Mouse (Mus musculus): ENCODE measurements at regions not wholly inside any gene's neighbourhood (a gene's known extent, or its start where the extent isn't known, plus 50 kb on each side); places are given as distances from the start of the nearest gene placed in this dataset.

DNA sequence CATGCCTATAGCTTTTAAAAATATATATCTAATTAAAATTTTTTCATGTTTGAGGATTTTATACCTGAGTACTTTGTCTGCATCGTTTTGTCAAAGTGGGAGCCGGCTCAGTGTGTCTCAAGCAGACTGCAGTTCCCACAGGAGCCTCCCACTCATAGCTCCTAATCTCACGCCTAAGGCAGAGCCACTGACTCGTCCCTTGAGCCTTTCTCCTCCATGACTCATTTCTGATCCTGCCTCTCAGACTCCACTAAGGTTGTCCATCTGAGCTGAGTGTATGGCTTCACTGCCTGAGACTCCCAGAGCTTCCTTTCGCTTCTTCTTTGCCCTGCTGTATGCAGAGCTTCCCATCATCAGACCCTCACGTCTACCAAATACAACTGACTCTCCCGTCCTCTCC, 98.8 kb downstream of the Efnb2 start:
- ATAC-seq: no peak

DNA sequence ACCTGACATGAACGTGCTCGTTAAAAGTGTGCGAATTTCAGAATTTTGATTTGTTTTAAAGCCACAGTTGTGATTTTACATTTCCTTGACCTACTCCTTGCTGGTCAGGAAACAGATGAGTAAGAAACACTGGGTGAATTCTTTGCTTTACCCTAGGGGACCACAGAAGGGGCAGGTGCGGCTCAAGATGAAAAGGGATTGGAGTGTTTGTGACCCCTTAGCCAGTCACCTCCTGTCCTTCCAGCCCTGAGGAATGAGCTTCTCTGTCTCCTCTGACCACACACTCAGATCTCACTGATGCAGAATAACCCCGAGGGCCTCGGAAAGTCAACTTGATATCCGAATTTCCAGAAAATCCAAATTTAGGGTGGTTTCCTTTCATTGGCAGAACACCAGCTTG, 103.0 kb downstream of the Efnb2 start:
- no peak for ATAC-seq

DNA sequence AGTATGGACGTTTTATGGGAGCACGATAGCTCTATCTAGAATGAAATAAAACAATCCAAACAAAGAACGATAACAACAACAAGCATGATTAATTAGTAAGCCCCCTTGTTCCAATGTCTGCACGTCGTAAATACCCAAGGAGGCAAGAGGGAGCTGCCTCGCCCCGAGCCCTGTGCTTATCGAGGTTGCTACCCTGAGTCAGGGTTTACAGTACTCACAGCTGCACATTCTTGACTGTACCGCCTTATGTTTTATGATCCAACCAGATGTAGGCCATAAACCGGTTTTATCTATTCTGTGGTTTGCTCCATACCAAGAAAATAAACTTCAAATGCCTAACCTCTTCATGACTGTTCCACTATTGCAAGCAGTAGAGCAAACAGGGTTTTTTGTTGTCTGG, 104.9 kb downstream of the Efnb2 start:
- ATAC-seq: no peak

DNA sequence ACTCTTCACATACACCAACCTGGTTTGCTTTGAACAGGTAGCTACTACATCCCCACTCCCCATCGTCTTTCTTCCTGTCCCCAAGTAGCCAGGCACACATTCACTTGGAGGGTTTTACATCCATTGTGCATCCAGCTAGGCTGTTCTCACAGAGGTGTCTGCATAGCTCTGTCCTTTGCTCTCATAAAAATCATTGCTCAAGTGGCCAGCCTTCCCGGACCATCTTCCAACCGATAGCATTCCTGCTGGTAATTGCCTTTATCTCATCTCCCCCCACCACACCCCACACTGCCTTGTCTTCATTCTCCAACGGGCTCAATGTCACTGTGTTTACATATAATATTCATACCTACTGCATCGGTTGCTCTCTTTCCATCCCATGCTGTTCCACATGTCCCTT, 106.4 kb downstream of the Efnb2 start:
- ATAC-seq: no peak

DNA sequence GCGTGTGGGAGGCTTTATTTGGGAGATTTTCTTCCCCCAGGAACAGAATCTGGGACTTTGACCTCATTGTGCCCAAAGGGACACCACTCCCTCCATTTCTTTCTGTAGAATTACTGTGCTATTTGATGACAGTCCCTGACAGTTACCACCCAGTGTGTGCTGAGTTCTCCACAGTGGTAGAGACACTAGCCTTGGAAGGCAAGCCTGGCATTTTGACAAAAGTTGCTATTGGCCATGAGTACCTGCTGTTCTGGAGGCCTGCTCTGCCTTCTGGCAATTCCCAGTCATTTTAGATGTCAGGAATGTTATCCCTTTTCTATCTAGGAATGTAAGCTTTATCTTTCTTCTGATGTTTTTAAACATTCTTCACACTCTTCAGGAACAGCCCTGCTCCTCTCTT, 108.3 kb downstream of the Efnb2 start:
- no peak for ATAC-seq

DNA sequence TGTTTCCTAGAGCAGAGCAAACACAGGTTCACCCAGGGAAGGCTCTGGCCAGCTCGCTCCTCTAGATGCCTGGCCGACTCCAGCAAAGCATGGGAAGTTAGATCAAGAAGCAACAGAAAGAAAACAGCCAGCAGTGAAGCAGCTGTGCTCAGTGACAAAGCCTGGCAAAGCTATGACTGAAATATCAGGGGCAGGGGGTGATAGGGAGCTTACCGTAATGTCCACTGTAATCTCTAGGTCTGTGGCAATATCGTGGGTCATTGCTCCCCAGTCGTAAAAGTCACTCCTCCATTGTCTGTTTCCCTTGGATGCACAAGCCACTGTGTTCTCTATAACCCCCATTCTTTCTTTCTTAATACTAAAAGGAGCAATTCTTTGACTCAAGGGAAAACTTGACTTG, 124.4 kb downstream of the Efnb2 start:
- no peak for ATAC-seq

DNA sequence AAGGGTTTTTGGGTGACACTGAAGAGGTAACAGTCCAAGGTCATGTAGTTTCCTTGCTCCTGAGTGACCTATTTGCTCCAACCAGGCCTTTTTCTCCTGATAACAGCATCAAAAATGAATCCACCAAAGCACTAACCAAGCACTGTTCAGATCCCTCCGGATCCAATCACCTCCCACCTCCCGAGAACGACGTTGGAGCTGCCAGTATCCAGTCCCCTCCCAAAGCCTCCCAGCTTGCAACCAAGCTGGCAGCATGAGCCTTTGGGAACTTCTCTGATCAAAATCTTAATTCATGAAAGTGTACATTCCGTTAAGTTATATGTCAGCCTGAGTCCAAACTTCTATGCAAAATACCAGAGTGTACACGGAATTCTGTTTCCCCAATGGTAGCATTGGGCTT, 126.3 kb downstream of the Efnb2 start:
- ATAC-seq: no peak

DNA sequence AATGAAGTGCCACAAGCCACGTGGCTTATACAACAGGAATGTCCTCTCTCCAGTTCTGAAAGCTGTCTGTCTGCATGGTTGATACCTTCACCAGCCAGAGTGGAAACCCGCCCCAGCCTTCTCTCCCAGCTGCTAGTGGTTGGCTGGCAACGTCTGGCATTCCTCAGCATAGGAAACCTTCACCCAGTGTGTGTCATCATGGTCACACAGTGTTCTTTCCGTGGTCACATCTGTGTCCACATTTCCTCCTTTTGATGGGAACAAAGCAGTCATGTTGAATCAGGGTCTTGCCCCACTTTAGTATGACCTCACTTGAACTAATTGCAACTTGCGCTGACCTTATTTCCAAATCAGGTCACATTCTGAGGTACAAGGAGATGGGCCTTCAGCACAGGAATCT, 128.1 kb downstream of the Efnb2 start:
- no peak for ATAC-seq

DNA sequence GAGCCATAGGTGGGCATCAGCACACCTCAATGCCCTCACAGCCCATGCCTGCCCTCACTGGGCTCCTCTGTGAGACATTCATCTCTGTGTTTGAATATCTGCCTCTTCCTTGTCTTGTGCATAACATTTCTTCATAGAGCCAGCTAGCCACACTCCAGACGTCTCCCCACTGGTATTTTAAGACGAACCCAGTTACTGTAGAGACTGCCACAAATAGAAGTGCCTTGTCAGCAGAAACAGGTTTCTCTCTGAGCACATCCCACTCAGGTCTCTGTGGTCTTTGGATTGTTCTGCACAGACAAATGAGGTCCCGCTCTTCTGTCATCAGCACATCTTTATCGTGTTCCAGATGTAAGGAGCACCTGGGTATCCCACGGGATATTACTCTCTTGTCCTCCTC, 130.5 kb downstream of the Efnb2 start:
- ATAC-seq: no peak

DNA sequence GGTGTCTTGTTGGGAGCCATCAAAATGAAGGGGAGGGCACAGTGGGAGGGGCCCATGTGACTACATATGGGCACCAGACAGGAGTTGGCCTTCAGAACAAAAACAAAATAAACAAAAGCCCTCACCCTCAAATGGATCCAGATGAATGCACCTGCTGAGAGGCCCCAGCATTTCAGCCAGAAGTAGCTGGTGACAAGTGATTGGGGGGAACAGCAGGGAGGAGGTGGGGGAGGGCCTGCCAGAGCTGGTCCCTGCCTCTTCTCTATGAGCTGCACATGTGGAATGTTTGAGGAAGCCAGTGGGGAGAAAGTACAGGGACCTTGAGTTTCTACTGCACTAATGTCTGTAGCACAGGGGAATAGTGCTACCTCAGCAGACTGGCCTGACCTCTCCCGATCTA, 139.5 kb downstream of the Efnb2 start:
- no peak for ATAC-seq

DNA sequence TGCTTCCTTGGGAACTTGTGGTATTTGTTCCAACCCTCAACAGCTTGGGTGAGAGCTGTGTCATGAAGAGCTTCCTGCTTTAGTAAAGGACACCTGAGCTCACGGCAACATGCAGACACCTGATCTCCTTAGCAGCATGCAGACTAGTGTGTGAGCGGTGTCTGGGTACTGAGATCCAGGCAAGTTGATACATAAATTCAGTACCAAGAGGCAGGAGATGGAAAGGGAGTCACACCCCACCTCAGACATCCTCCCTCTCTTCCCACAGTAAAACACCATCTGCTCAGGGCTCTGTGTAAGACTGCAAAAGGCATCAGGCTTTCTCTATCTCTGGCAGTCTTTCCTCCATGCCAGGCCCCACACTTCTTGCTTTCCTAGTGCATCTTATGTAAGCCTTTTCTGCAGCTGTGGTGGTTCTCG, 141.3 kb downstream of the Efnb2 start:
- no peak for ATAC-seq

DNA sequence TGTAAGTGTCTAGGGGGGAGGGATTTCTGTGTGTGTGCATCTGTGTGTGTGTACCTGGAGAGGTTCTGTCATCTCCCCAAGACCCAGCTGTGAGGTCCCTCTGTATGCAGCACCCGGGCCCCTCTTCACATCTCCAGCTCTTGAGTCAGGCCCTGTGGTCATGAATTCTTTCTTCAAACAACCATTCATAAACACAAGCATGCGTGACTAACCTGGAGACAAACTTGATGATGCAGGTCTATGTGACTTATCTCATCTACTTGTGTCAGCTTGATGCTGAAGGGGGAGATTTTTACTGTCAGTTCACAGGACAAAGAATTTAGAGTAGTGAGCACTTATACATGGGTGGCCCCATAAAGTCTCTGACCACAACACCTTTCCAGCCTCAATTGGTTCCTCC, 143.4 kb downstream of the Efnb2 start:
- ATAC-seq: no peak

DNA sequence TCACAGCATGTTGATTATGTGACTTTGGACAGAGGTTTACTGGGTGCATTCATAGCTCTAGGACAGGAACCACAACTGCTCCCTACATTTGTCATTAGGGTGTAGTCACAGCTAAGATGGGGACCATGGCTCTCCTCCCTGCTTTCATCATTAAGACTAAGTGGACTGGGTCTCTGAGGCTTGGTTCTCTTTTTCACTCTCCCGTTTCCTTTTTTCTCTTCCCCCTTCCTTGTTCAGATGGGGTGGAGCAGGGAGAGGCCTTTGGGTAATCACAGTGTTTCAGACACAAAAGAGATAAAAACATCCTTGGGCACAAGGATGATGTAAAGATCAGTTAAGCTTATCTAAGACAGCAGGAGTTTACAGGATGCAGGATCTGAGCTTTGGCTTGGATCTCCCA, 144.8 kb downstream of the Efnb2 start:
- no peak for ATAC-seq

DNA sequence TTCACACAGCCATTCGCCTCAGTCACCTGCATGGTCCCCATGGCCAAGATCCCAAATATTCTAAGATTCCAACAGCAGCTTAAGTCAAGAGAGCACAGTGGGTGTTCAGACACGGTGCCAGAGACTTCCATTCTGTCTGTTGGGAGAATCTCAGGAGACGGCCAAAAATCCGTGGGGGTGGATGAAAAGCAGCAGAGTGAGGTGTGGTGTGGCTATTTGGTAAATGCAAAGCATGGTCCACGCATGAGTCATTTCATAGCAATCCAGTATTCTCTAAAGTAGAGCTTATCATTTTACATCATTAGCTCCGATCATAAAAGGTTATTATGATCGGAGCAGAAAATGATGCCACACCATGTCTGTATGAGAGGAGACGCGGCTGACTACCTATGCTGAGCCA, 161.1 kb downstream of the Efnb2 start:
- no peak for ATAC-seq

DNA sequence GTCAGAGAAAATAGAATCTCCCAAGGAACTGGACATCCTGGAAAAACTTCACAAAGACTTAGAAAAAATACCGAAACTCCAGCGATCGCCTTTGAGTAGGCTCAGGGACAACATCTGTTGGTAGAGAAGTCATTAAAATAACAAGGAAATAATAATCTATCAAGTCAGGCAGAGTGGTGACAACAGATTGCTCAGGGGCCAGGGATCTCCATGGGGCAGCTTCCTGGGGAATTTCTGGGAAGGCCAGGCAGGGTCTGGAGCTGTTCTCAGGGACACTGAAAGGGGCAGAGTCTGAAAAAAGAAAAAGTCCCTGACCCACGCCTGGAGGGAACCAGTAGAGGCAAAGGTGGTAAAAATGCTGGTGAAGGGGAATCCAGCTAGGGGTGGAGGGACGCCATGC, 162.3 kb downstream of the Efnb2 start:
- no peak for ATAC-seq

DNA sequence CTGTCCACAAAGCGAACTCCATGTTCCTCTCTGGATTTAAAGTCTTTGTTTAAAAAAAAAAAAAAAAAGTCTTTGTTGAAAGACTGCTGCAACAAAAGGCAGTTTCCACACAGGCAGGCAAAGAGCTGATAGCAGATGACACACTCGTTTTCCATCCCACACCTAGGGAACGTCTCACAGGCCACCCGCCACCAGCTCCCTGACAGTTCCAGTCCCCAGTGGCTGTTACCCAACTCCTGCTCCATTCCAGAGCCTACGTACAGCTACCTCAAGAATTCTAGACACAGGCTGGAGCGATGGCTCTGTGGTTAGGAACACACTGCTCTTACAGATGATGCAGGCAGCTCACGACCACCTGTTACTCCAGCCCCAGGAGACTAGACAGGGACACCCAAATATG, 165.6 kb downstream of the Efnb2 start:
- ATAC-seq: no peak

DNA sequence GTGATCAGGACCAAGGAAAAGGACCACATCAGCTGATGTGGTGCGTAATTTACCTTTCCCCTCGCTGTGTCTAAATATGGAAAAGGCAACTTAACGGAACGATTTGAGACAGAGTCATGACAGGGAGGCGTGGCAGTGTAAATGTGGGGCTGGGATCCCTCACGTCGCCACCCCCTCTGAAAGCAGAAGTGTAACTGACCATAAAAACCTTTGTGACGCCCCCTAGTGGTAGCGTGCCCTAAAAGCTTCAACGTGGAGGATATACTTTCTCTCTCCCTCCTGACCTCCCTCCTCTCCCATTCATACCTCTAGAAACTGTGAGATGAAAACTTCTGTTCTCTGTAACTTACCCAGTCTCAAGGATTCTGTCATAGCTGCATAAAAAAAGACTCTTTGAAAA, 166.8 kb downstream of the Efnb2 start:
- no peak for ATAC-seq

DNA sequence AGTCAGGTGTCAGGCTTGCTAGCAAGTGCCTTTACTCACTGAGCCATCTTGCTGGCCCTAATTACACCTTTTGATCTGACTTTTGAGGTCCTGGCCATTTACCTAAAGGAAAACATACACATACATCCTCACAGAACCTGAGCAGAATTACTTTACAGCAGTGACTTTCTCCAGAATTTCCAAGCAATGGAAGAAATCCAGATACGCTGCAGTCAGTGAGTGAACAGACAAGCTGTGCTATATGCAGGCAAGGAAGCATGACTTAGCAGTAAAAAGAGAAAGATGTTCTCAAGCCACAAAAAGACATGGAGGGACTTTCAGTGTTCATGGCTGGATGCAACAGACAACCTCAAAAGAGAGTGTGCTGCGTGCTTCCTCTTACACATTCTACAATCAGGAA, 169.1 kb downstream of the Efnb2 start:
- no peak for ATAC-seq

DNA sequence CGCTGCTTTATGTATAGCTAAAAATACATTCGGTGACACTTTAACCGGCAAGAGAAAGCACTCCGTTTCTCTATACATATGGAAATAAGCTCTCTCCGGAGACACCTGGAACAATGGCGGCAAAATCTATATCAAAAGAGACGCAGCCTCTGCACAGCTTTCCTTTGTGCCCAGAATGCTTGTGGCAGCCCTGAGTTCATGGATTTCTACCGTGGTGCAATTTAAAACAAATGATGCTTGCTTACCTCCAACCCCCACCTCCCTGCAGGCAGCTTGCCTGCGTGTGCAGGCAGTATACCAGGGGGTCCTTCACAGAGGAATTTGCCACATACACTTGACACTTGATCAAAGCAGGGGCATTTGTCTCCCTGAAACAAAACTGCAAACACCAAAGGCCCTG, 171.3 kb downstream of the Efnb2 start:
- no peak for ATAC-seq

DNA sequence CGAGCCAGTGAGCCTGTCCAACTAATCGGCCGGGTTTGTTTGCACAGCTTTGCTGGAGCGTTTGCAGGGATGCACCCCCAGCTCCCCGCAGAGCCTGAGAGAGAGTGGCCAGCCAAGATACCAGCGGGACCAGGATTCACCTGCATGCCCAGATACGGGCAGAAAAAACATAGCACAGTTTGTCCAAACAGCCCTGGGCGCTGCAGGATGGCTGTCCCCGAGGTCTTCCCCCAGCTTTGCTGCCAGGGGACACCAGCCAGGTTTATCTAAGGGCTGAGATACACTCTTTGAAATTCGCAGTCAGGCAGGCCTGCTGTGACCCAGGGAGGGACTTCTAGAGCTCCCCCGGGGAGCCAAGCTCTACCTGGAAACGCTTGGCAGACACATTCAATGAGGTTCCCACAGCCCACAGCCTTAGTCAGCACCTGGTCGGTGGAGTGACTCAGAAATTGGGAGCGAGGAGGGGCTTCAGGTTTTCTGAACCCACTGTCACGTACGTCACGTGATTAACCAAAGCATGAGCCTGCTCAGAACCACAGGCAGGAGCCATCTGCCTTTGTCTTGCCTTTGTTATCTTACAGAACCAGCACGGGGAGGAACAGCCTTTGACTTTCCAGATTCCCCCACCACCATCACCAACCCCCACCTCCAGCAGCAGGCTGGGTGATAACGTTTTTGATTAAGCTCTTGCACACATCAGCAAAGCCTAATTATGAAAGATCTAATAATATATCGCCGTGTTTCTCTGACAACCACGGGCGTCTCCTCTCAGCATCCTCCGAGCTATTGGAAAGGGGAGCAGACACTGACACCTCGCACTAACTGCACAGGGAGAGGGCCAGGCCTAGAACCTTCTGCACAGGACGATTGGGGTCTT, 172.1 kb downstream of the Efnb2 start:
- no peak for ATAC-seq

DNA sequence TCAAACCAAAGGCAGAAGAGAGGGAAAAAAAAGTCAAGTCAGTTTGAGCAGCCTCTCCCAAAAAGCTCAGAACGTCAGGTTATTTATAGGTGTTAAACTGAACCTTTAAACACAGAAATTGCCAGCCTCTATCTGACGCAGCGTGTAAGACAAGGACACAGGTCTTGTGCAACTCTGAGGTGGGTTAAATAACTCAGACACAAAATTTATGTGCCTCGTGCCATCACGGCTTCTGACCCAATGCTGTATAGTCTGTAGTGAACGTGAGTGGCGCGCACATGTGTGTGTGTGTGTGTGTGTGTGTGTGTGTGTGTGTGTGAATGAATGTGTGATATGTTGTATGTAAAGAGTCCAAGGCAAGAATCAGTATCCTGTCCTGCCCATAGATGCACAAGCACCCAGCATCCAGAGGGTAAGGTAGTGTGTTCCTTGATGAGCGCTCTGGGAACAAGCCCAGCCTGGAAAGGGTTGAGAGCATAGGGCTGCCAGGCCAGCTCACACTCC, 172.8 kb downstream of the Efnb2 start:
- no peak for ATAC-seq

DNA sequence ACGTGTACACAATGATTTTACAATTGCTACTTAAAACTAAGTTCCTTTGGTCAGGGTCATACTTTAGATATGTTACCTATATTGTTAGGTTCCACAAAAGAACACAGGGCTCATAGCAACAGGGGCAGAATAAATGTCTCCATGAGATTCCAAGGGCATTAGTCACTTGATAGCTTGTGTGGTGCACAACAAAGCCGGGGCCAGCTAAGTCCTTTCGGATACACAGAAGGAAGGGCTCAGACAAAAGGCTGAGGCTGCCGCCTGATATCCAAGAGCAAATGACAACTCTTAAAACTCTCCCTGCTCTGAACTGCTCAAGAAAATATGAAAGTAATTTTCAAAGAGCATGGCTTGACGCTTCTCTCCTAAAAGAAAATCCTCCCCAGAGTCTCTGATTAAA, 173.3 kb downstream of the Efnb2 start:
- no peak for ATAC-seq

DNA sequence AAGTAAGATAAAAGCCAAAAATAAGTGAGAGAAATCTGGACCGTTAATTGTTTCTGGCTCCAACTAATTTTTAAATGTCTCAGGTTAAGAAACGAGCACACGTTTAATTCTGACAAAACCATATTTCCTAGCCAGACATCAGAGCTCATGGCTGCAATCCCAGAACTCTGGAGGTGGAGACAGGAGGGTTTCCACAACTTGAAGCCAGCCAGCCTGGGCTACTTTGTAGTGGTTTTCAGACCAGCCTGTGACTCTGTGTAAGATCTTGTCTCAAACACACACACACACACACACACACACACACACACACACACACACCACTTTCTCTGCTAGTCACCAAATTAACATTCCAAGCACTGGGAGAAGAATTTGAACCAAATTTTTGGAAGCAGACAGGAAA, 174.2 kb downstream of the Efnb2 start:
- ATAC-seq: no peak

DNA sequence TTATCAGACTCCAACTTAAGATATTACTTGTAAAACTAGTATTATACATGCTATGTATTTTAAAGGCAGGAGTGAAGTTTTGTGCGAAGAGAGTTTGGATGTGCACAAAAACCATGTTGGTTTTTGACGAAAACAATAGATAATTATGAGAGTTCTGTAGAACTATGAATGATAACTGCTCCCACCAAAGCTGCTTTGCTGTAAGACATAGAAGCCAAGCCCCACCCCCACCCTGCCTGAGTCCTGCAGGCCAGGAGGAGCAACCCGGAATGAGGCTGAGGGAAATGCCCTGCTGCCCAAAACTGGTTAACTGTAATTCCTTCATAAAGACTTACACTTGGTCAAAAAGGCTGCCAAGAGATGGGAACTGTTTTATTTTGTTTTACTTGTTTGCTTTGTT, 175.8 kb downstream of the Efnb2 start:
- ATAC-seq: no peak

DNA sequence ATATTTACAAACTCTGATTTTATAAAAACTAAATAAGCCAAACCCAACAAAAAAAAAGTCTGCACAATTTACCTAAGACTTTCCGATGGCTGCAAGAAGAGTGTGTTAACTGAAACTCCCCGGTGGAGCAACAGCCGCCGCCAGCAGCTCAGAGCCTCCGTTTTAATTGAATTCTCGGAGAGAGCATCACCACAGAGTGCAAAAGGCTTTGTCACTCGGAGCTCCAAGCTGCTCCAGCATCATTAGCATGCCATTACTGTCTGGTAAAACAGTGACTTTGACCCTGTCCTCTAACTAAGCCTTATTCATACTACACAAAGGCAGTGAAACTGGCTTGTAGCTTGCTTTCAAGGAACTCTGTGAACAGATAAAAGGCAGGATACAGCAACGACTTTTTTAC, 176.5 kb downstream of the Efnb2 start:
- no peak for ATAC-seq

Measured in CD4-positive, CD25-positive, alpha-beta regulatory T cell, adult 4 months (primary cell).